Mouse (Mus musculus) mesoderm, embryonic 11.5 days (tissue): ENCODE measurements around the gene Palm2.
A peak's percentile ranks its signal among the peaks of the same experiment; 100 is the strongest.

Experiments
- DNase-seq: peaks from one replicate; pipeline ENCODE4 v3.0.0-alpha.2; 2012; ENCODE audit warnings: low read depth, low spot score

Palm2 gene

GRCm38 (mm10) chr4:57612716-57613115, 178.7 kb downstream of the Palm2 start:
- no peak for DNase-seq

- no peak for DNase-seq
These were observed 180.6 kb downstream of the Palm2 start for GRCm38 (mm10) chr4:57614686-57615085.

GRCm38 (mm10) chr4:57618743-57619142, 184.7 kb downstream of the Palm2 start:
- no peak for DNase-seq

- DNase-seq, result no peak
These were observed 188.8 kb downstream of the Palm2 start for GRCm38 (mm10) chr4:57622816-57623215.

GRCm38 (mm10) chr4:57624819-57625218, 190.8 kb downstream of the Palm2 start:
- no peak for DNase-seq

- no peak for DNase-seq
These were observed 191.3 kb downstream of the Palm2 start for GRCm38 (mm10) chr4:57625306-57625705.

GRCm38 (mm10) chr4:57625756-57626155, 191.7 kb downstream of the Palm2 start:
- DNase-seq, result no peak

- no peak for DNase-seq
These were observed 192.9 kb downstream of the Palm2 start for GRCm38 (mm10) chr4:57626921-57627320.

GRCm38 (mm10) chr4:57632386-57632785, 198.3 kb downstream of the Palm2 start:
- no peak for DNase-seq

GRCm38 (mm10) chr4:57633052-57633451, 199.0 kb downstream of the Palm2 start:
- DNase-seq, result no peak

- no peak for DNase-seq
These were observed 200.9 kb downstream of the Palm2 start for GRCm38 (mm10) chr4:57634956-57635355.

GRCm38 (mm10) chr4:57636782-57637482, 202.9 kb downstream of the Palm2 start:
- no peak for DNase-seq

- DNase-seq, result peak; percentile 46
These were observed 203.8 kb downstream of the Palm2 start for GRCm38 (mm10) chr4:57637636-57638386.

- no peak for DNase-seq
These were observed 204.9 kb downstream of the Palm2 start for GRCm38 (mm10) chr4:57638941-57639340.

GRCm38 (mm10) chr4:57640222-57640621, 206.2 kb downstream of the Palm2 start:
- DNase-seq, result no peak

- DNase-seq, result no peak
These were observed 206.9 kb downstream of the Palm2 start for GRCm38 (mm10) chr4:57640971-57641370.

- DNase-seq, result no peak
These were observed 216.9 kb downstream of the Palm2 start for GRCm38 (mm10) chr4:57650994-57651393.

GRCm38 (mm10) chr4:57651547-57651946, 217.5 kb downstream of the Palm2 start:
- DNase-seq, result no peak

GRCm38 (mm10) chr4:57652185-57652904, 218.3 kb downstream of the Palm2 start:
- no peak for DNase-seq

- DNase-seq, result no peak
These were observed 221.9 kb downstream of the Palm2 start for GRCm38 (mm10) chr4:57655966-57656365.

GRCm38 (mm10) chr4:57656388-57656787, 222.3 kb downstream of the Palm2 start:
- no peak for DNase-seq

- DNase-seq, result no peak
These were observed 222.8 kb downstream of the Palm2 start for GRCm38 (mm10) chr4:57656861-57657260.
